Mouse (Mus musculus) cerebral cortex, adult 2 months (tissue): ENCODE results near the gene Tpp1.

Source experiments
- WGBS: fragments of 180-500 bp; shearing (Covaris S2); methylation state at CpG from one replicate; pipeline ENCODE4 v1.1.7; 2018; 5-methylcytosine and 5-hydroxymethylcytosine counted together

Gene Tpp1

GRCm38 (mm10) chr7:105751491-105752433 lies at the start of gene Tpp1:
Gene Tpp1 (minus strand): TSS chr7:105752235.
- WGBS, result 7% methylated on average over 20 of the region's 20 CpGs

GRCm38 (mm10) chr7:105796972-105797371 lies 44.9 kb upstream of the Tpp1 start:
- WGBS, result 96% methylated on average over 3 of the region's 3 CpGs

- 45% methylated on average over 7 of the region's 7 CpGs for WGBS
Observed at GRCm38 (mm10) chr7:105795759-105796366, 43.8 kb upstream of the Tpp1 start.

- WGBS, result 56% methylated on average over 7 of the region's 7 CpGs
Observed at GRCm38 (mm10) chr7:105793701-105794100, 41.7 kb upstream of the Tpp1 start.

- 69% methylated on average over 1 of the region's 1 CpGs for WGBS
Observed at GRCm38 (mm10) chr7:105791147-105791546, 39.1 kb upstream of the Tpp1 start.

- 2% methylated on average over 66 of the region's 97 CpGs for WGBS
Observed at GRCm38 (mm10) chr7:105787285-105788140, 35.5 kb upstream of the Tpp1 start, which contains the start of gene Dchs1. Gene Dchs1 (minus strand): TSS chr7:105787654.

- 10% methylated on average over 20 of the region's 20 CpGs for WGBS
Observed at GRCm38 (mm10) chr7:105786506-105787284, 34.7 kb upstream of the Tpp1 start.

- WGBS, result 44% methylated on average over 4 of the region's 4 CpGs
Observed at GRCm38 (mm10) chr7:105784556-105784955, 32.5 kb upstream of the Tpp1 start.

- WGBS, result 53% methylated on average over 4 of the region's 4 CpGs
Observed at GRCm38 (mm10) chr7:105783861-105784260, 31.8 kb upstream of the Tpp1 start.

GRCm38 (mm10) chr7:105778553-105779265 lies 26.7 kb upstream of the Tpp1 start:
- 14% methylated on average over 4 of the region's 4 CpGs for WGBS

- WGBS, result 52% methylated on average over 13 of the region's 13 CpGs
Observed at GRCm38 (mm10) chr7:105777797-105778552, 25.9 kb upstream of the Tpp1 start.

GRCm38 (mm10) chr7:105777316-105777715 lies 25.3 kb upstream of the Tpp1 start:
- 80% methylated on average over 1 of the region's 1 CpGs for WGBS

- WGBS, result 85% methylated on average over 2 of the region's 2 CpGs
Observed at GRCm38 (mm10) chr7:105776026-105776425, 24.0 kb upstream of the Tpp1 start.

- 73% methylated on average over 8 of the region's 8 CpGs for WGBS
Observed at GRCm38 (mm10) chr7:105774661-105775060, 22.6 kb upstream of the Tpp1 start.

- WGBS, result 83% methylated on average over 5 of the region's 5 CpGs
Observed at GRCm38 (mm10) chr7:105773041-105773440, 21.0 kb upstream of the Tpp1 start.

- 98% methylated on average over 15 of the region's 15 CpGs for WGBS
Observed at GRCm38 (mm10) chr7:105772331-105772730, 20.3 kb upstream of the Tpp1 start.

- WGBS, result 87% methylated on average over 3 of the region's 3 CpGs
Observed at GRCm38 (mm10) chr7:105769959-105770358, 17.9 kb upstream of the Tpp1 start.

GRCm38 (mm10) chr7:105767729-105768165 lies 15.7 kb upstream of the Tpp1 start:
- WGBS, result 56% methylated on average over 6 of the region's 6 CpGs

- 90% methylated on average over 11 of the region's 11 CpGs for WGBS
Observed at GRCm38 (mm10) chr7:105764331-105764730, 12.3 kb upstream of the Tpp1 start.
